ENCODE assay signal across 34 mouse cellular contexts in genomic region chr5:90634885-90635284, GRCm38 (mm10). TPM values are rescaled to one million over a fixed set of nuclear protein-coding genes. Genes with fewer than 3 reads are reported as not detected.
"Had no signal": no experiment of that assay in that cellular context is flagged by ENCODE, and none has a peak within 500 bp of the region (broad histone marks: within the 10 kb centered on the region; RNA-seq: fewer than 3 reads in every experiment).

No protein-coding gene starts in this region.

- H3K4me2 ChIP-seq: limb, embryonic 12.5 days; limb, embryonic 13.5 days; limb, embryonic 15.5 days; liver, embryonic 11.5 days; liver, embryonic 12.5 days; liver, embryonic 13.5 days; liver, embryonic 15.5 days; lung, embryonic 14.5 days; lung, embryonic 15.5 days; midbrain, embryonic 11.5 days; midbrain, embryonic 12.5 days; midbrain, embryonic 13.5 days; midbrain, embryonic 15.5 days; neural tube, embryonic 12.5 days had no signal

- DNase-seq: left cerebral cortex, postnatal 4 days; liver; liver, embryonic 13.5 days; liver, postnatal 0 days; lung, adult 18-20 months; lung, adult 2 months; lung, embryonic 14.5 days; lung, postnatal 10 days; lung, postnatal 14 days; lung, postnatal 36 days; lung, postnatal 4 days; midbrain, embryonic 14.5 days had no signal

- ATAC-seq: liver, embryonic 12.5 days; liver, postnatal 0 days; lung, postnatal 0 days; midbrain, embryonic 13.5 days; midbrain, embryonic 15.5 days; midbrain, embryonic 16.5 days had no signal

- H3K4me1 ChIP-seq: liver, embryonic 12.5 days; liver, embryonic 13.5 days; liver, embryonic 15.5 days; lung, embryonic 15.5 days; midbrain, embryonic 10.5 days; midbrain, embryonic 12.5 days; midbrain, embryonic 13.5 days; midbrain, embryonic 15.5 days; neural tube, embryonic 12.5 days had no signal

- H3K27ac ChIP-seq: limb, embryonic 10.5 days; limb, embryonic 12.5 days; limb, embryonic 13.5 days; limb, embryonic 15.5 days; liver, embryonic 12.5 days; liver, embryonic 13.5 days; liver, embryonic 14.5 days; liver, embryonic 15.5 days; lung, embryonic 15.5 days; macrophage; midbrain, embryonic 10.5 days; midbrain, embryonic 12.5 days; midbrain, embryonic 13.5 days; midbrain, embryonic 15.5 days; neural tube, embryonic 12.5 days had no signal

- H3K9me3 ChIP-seq: limb, embryonic 10.5 days; limb, embryonic 12.5 days; limb, embryonic 13.5 days; limb, embryonic 15.5 days; liver, embryonic 12.5 days; liver, embryonic 13.5 days; liver, embryonic 15.5 days; lung, embryonic 15.5 days; megakaryocyte, embryonic 14.5 days; midbrain, embryonic 10.5 days; midbrain, embryonic 12.5 days; midbrain, embryonic 13.5 days; midbrain, embryonic 15.5 days; neural tube, embryonic 12.5 days had no signal

- H3K27me3 ChIP-seq: limb, embryonic 12.5 days; limb, embryonic 13.5 days; limb, embryonic 15.5 days; liver, embryonic 12.5 days; liver, embryonic 13.5 days; liver, embryonic 15.5 days; lung, embryonic 15.5 days; midbrain, embryonic 12.5 days; midbrain, embryonic 15.5 days; neural tube, embryonic 12.5 days had no signal

- H3K36me3 ChIP-seq: limb, embryonic 10.5 days; limb, embryonic 12.5 days; limb, embryonic 13.5 days; limb, embryonic 15.5 days; liver, embryonic 12.5 days; liver, embryonic 13.5 days; liver, embryonic 15.5 days; lung, embryonic 15.5 days; midbrain, embryonic 10.5 days; midbrain, embryonic 12.5 days; midbrain, embryonic 13.5 days; midbrain, embryonic 15.5 days; neural tube, embryonic 12.5 days had no signal

- H3K4me3 ChIP-seq: limb, embryonic 10.5 days; limb, embryonic 12.5 days; limb, embryonic 13.5 days; limb, embryonic 15.5 days; liver, embryonic 12.5 days; liver, embryonic 13.5 days; liver, embryonic 15.5 days; lung, embryonic 15.5 days; megakaryocyte, embryonic 14.5 days; midbrain, embryonic 10.5 days; midbrain, embryonic 12.5 days; midbrain, embryonic 13.5 days; midbrain, embryonic 15.5 days; myocyte; neural tube, embryonic 12.5 days had no signal

- H3K9ac ChIP-seq: limb, embryonic 12.5 days; limb, embryonic 13.5 days; limb, embryonic 15.5 days; liver, embryonic 12.5 days; liver, embryonic 13.5 days; liver, embryonic 14.5 days; liver, embryonic 15.5 days; liver, postnatal 0 days; lung, embryonic 14.5 days; lung, embryonic 15.5 days; midbrain, embryonic 12.5 days; midbrain, embryonic 13.5 days; midbrain, embryonic 15.5 days; neural tube, embryonic 12.5 days had no signal

RNA-seq across cellular contexts. Expression of gene Rassf6, which starts 5.6 kb away (rescaled TPM):
- total RNA-seq: megakaryocyte, adult 5-6 weeks; megakaryocyte-erythroid progenitor cell, adult 5-6 weeks had no signal
- polyA plus RNA-seq: macrophage; midbrain, embryonic 10.5 days; myocyte had no signal
